Mouse (Mus musculus): ENCODE results near the gene Slc5a1. TPM values are rescaled to one million over a fixed set of nuclear protein-coding genes. Genes with fewer than 3 reads are reported as not detected.

Gene Slc5a1
- total RNA-seq (2014; fragmentation: Nextera tagmentation) (not detected in 2 replicates), total RNA-seq (2017) (not detected in 2 replicates)

GRCm38 (mm10) chr5:33104025-33104481 lies at the start of gene Slc5a1:
Gene Slc5a1, plus strand, starts transcription at chr5:33104219.
- ATAC-seq (replicated peaks; ENCODE audit: poor library complexity, severe bottlenecking): no peak

- no peak for ATAC-seq (replicated peaks; ENCODE audit: poor library complexity, severe bottlenecking)
These were observed 47.8 kb upstream of the Slc5a1 start for GRCm38 (mm10) chr5:33056126-33056765.

- ATAC-seq (replicated peaks; ENCODE audit: poor library complexity, severe bottlenecking): no peak
These were observed 33.9 kb upstream of the Slc5a1 start for GRCm38 (mm10) chr5:33070071-33070470.

- ATAC-seq (replicated peaks; ENCODE audit: poor library complexity, severe bottlenecking): no peak
These were observed 27.4 kb upstream of the Slc5a1 start for GRCm38 (mm10) chr5:33076490-33077191.

- no peak for ATAC-seq (replicated peaks; ENCODE audit: poor library complexity, severe bottlenecking)
These were observed 21.1 kb upstream of the Slc5a1 start for GRCm38 (mm10) chr5:33082896-33083295.

GRCm38 (mm10) chr5:33084599-33084998 lies 19.4 kb upstream of the Slc5a1 start:
- no peak for ATAC-seq (replicated peaks; ENCODE audit: poor library complexity, severe bottlenecking)

GRCm38 (mm10) chr5:33091342-33091741 lies 12.7 kb upstream of the Slc5a1 start:
- no peak for ATAC-seq (replicated peaks; ENCODE audit: poor library complexity, severe bottlenecking)

GRCm38 (mm10) chr5:33095315-33095714 lies 8.7 kb upstream of the Slc5a1 start:
- no peak for ATAC-seq (replicated peaks; ENCODE audit: poor library complexity, severe bottlenecking)

- no peak for ATAC-seq (replicated peaks; ENCODE audit: poor library complexity, severe bottlenecking)
These were observed 1.5 kb upstream of the Slc5a1 start for GRCm38 (mm10) chr5:33102369-33103055.

- ATAC-seq (replicated peaks; ENCODE audit: poor library complexity, severe bottlenecking): no peak
These were observed 857 bp downstream of the Slc5a1 start for GRCm38 (mm10) chr5:33104876-33105275.

- ATAC-seq (replicated peaks; ENCODE audit: poor library complexity, severe bottlenecking): no peak
These were observed 1.6 kb downstream of the Slc5a1 start for GRCm38 (mm10) chr5:33105660-33106059.

GRCm38 (mm10) chr5:33107056-33107455 lies 3.0 kb downstream of the Slc5a1 start:
- no peak for ATAC-seq (replicated peaks; ENCODE audit: poor library complexity, severe bottlenecking)

GRCm38 (mm10) chr5:33107778-33108405 lies 3.9 kb downstream of the Slc5a1 start:
- ATAC-seq (replicated peaks; ENCODE audit: poor library complexity, severe bottlenecking): no peak

- no peak for ATAC-seq (replicated peaks; ENCODE audit: poor library complexity, severe bottlenecking)
These were observed 17.9 kb downstream of the Slc5a1 start for GRCm38 (mm10) chr5:33121871-33122315.

- ATAC-seq (replicated peaks; ENCODE audit: poor library complexity, severe bottlenecking): no peak
These were observed 19.6 kb downstream of the Slc5a1 start for GRCm38 (mm10) chr5:33123658-33124057.

GRCm38 (mm10) chr5:33125318-33125717 lies 21.3 kb downstream of the Slc5a1 start:
- no peak for ATAC-seq (replicated peaks; ENCODE audit: poor library complexity, severe bottlenecking)

GRCm38 (mm10) chr5:33134132-33134531 lies 30.1 kb downstream of the Slc5a1 start:
- no peak for ATAC-seq (replicated peaks; ENCODE audit: poor library complexity, severe bottlenecking)

- no peak for ATAC-seq (replicated peaks; ENCODE audit: poor library complexity, severe bottlenecking)
These were observed 31.6 kb downstream of the Slc5a1 start for GRCm38 (mm10) chr5:33135611-33136010.

- no peak for ATAC-seq (replicated peaks; ENCODE audit: poor library complexity, severe bottlenecking)
These were observed 38.9 kb downstream of the Slc5a1 start for GRCm38 (mm10) chr5:33142790-33143455.

- ATAC-seq (replicated peaks; ENCODE audit: poor library complexity, severe bottlenecking): no peak
These were observed 40.0 kb downstream of the Slc5a1 start for GRCm38 (mm10) chr5:33144025-33144424.
